Mouse (Mus musculus) B cell, adult 2 months (primary cell): ENCODE data around the gene Neurod4.

Experiments
- DNase-seq, 2 experiments: peaks; one replicate each; pipeline ENCODE4 v3.0.0; 2022

Neurod4 gene

GRCm38 (mm10) chr10:130232117-130232516 lies 47.9 kb downstream of the Neurod4 start:
- DNase-seq: no peak

GRCm38 (mm10) chr10:130229584-130229983 lies 50.5 kb downstream of the Neurod4 start:
- no peak for DNase-seq

DNA sequence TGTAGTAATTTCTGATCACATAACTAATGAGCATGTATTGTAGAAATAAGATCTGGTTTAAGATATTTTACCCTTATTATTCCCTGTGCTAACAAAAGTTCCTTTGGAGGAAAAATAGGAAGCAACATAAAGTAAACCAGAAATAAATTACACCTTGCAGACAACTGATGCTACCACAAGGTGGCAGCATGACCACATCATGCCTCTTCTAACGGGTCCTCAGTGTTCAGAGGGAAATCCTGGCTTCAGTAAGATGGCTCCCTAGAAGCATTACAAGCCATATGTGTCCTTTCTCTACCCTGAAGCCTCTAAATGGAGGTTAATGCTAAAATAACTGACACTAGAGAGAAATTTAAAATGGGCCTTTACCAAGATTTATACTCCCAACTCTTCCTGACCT lies 51.8 kb downstream of the Neurod4 start:
- DNase-seq: peak; percentile 63

- no peak for DNase-seq
Measured at GRCm38 (mm10) chr10:130225034-130225433, 55.0 kb downstream of the Neurod4 start.
